Mouse (Mus musculus): ENCODE results near the gene Pcbp4.

DNA sequence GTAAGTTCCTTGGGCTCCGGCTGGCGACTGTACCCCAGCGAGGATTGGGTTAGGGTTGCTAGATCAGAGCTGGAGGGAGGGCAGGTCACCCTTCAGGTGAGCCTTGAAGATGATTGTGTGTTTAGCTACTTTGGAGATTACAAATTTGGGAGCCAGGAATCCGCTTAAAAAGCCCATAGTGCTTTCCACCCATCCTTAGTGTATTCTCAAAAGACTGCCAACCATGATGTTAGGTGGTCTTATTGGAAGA lies 23.2 kb upstream of the Pcbp4 start:
- no peak for TF ChIP-seq GATA1 (IDR thresholded peaks at IDR 0.05; ENCODE audit: low read length)
- no peak for TF ChIP-seq TAL1 (IDR thresholded peaks at IDR 0.05; ENCODE audit: low read length)

Data from erythroblast, embryonic 14.5 days (primary cell).